Mouse (Mus musculus) embryo, embryonic 11.5 days (tissue): ENCODE measurements around the gene Nfs1.
"Not testable (repeated sequence)": the region's sequence is repeated elsewhere in the genome, so short reads cannot be mapped to it uniquely, and the experiment has no call there.

ENCODE experiments used
- DNase-seq: peaks from one replicate; pipeline ENCODE4 v3.0.0-alpha.2; 2012; ENCODE audit warnings: low read depth, low spot score

The Nfs1 gene

DNA sequence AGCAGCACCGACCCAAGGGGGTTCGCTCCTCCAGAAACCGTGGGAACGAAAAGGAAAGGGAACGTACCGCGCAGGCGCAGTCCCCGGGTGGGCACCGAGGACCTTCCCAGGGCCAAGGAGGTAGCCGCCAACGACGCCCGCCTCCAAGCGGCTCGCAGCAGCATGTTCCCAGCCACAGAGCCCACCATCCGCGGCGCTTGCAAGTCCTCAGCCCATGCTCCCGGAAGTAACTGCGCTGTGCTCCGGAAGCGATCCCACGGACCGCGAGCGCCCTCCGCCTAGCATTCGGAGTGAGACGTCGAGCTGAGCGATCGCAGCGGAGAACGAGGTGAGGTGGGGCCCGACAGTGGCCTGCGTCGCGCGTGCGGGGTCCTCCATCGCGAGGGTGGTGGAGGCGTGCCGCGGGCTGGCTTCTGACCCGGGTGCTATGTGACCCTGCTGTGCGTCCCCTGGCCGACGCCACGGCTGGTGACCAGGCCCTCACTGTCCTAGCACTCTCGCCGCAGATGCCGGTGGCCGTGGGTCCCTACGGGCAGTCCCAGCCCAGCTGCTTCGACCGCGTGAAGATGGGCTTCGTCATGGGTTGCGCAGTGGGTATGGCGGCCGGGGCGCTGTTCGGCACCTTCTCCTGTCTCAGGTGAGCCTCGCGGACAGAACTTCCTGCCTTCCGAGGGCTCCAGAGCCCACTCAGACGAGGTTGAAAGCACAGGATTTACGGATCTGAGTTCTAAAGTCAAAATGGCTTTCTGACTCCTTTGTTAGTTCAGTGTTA lies at the start of gene Nfs1, which contains the start of gene Romo1:
TSS of gene Nfs1 (minus strand) at position 234 of the 772 bp plus-strand sequence.
TSS of gene Romo1 (plus strand) at position 87 of the 772 bp plus-strand sequence.
- DNase-seq, result peak; percentile 93

DNA sequence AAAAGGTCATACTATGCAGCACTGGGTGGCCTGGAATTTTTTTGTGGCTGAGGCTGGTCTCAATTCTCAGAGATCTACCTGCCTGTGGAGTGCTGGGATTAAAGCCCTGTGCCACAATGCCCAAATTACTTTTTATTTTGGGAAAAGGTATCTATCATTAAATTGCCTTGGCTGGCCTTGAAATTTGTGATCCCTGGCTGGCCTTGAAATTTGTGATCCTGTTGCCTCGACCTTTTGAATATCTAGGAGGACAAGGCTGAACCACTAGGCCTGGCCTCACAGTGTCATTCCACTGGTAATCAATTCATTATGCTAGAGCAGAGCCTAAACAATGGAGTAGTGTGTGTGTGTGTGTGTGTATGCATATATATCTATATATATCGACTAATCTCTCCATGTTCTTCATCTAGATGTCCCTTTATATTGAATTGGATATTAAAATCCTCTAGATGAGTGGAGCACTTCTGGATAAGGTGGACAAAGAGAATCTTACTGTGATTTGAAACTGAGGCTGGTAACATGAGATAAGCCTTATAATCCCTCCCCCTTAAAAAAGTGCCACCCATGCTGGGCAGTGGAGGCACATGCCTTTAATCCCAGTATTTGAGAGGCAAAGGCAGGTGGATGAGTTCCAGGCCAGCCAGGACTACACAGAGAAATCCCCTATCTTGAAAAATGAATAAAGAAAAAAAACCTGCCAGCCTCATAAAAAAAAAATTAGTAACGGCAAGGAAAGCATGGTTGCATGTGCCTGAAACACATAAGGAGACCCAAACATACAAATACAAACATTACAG lies 49.3 kb upstream of the Nfs1 start:
- no peak for DNase-seq

DNA sequence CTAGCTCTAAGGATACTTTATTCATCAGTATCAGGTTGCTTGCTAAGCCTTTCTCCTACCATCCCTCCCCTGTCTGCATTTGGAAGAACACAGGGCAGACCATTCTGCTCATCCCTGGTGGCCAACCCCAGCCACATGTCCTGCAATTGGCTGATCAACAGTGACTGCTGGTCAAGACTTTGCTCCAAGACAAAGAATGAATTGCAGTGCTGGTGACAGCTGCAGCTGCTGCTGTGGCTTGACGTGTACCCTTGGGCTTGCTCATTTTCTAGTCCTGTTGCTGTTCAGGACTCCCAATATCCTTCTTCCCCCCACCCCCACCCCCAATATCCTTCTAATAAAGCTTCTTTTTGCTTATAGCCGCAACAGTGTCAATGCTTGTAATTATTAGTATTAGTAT lies 48.1 kb upstream of the Nfs1 start:
- no peak for DNase-seq

DNA sequence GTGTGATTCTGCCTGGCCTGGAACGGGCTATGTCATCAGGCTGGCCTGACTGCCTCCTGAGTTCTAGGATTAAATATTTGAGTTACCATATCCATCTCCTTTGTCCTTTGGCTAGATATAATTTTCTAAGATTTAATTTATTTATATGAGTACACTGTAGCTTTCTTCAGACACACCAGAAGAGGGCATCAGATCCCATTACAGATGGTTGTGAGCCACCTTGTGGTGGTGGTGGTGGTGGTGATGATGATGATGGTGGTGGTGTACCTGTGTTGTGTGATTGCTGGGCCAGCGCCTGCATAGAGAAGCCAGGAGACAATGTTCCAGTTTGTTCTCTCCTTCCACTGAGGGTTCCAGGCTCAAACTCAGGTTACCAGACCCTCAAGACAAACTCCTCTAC lies 47.6 kb upstream of the Nfs1 start:
- no peak for DNase-seq

DNA sequence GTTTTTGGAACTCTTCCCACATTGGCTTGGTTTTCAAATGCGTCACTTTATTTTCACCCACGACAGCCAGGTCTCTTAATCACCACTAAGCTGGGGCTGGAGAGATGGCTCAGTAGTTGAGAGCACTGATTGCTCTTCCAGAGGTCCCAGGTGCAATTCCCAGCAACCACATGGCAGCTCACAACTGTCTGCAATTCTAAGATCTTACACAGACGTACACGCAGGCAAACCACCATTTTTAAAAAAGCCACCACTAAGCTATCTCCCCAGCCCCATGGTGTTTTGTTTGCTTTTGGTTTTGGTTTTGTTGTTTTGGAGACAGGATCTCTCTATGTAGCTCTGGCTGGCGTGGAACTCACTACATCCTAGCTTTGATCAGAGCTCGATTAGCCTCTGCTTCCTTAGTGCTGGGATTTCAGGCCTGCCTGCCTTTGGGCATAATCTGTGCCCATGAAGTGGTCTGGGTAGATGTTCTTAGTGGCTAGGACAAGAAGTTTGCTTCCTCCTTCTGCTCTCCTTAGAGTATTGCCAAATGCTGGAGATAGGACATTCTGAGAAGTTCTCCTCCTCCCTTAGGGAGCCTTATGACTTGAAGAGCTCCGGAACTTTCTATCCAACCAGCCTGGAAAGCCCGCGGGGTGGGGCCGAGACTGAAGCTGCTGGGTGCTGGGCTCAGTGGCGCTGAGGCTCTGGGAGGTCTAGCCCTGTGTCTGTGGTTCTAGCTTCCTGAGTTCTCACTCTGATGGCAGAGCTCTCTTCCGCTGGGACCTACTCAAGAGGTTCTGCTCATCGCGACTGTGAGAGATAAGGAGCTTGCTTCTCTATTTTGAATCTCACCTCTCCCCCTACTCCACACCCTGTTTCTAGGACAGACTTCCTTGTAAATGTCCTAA lies 46.3 kb upstream of the Nfs1 start:
- no peak for DNase-seq

DNA sequence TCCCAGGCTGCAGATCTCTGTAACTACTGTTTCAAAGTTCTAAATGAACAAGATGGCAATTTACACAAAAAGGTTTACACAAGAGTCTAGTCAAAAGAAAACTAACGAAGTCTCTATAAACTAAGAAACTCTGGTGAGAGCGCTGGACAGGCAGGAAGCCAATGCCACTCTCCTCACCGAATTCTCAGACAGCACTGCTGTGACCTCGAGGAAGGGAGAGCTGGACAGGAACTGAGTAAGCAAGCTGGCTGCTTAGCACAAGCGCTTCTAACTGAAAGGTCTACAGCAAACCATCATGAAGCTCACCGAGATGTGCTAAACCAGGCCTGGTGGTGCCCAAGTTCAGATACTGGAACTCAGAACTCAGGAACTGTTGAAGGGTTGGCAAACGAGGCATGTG lies 45.3 kb upstream of the Nfs1 start:
- not testable (repeated sequence) for DNase-seq

DNA sequence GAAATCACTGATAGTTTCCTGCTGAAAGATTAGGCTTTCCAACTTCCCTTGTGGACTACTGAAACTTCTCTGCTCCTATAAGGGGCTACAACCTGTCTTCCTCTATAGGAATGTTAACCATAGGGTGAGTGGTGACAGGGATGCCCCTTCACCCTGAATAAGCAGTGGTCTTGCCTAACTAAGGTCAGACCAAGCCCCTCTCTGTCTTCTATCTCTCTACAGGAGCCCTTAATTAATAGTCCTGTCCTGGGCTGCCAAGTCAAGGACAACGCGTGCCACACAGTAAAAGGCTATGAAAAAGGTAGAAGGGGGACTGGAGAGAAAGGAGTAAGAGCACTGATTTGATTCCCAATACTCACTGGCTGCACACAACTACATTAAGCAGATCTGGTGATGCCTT lies 37.6 kb upstream of the Nfs1 start:
- DNase-seq, result no peak

DNA sequence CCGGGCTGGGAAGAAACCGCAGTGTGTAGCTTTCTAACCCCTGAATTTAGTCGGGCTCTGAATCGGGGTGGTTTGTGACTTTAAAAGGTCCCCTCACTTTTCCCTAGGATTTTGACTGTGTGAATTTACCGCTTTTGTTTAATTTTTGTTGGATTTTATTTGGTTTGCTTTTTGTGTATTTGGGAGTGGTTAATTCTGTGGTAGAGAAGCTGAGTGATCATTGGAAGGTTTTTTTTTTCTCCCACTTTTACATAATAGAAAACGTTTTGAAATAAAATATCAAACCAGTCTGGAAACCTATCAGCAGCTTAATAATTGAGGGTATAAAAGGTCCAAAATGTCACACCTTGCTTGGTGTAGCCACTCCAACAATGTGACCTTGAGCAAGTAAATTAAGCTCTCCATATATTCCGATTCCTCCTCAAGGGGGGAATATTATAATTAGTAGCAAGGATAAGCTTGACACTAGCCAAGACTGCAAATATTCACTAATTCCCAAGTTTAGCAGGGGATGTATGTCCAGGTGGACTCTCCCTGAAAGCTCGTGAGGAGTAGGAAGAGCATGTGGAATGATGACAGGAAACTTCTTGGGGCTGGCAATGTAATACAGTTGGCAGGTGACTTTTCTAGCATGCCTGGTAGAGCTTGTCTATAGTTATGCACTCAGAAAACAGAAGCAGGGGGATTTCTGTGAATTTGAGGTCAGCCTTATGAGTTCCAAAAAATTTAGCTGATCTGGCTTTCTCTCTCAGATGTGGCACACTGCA lies 37.0 kb upstream of the Nfs1 start:
- no peak for DNase-seq

DNA sequence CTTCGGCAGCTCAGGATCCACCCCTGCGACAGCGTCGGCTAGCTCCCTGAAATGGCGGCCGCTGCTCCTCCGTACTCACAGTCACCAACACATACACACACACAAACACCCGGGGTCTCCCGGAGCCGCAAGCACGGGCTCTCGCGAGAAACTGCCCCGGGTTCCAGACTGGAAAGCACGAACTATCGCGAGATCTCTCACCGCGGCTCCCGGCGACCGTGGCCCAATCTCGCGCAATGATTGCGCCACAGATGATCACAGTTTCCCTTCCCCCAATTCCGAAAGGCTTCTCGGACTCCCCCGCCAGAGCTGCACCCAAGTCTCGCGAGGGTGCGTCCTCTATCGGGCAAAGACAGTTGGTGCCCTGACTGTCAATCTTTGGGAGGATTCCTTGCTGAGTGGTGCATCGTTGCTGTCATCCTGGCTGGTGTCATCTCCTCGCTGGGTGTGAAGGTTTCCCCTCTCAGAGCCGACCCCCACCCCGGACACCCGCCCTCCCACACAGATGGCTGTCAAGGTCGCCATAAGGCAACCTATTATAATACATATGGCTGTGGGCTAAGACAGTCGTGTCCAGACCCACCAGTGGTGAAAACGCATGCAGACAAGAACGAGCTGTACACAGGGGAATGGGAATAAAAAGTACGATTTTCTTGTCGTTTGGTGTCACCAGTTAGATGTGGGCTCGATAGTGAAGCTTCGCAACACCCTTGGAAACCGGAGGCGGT lies 36.3 kb upstream of the Nfs1 start, which contains the start of gene Rbm39:
TSS of gene Rbm39 (minus strand) at position 145 of the 728 bp plus-strand sequence.
- DNase-seq, result peak; percentile 99

DNA sequence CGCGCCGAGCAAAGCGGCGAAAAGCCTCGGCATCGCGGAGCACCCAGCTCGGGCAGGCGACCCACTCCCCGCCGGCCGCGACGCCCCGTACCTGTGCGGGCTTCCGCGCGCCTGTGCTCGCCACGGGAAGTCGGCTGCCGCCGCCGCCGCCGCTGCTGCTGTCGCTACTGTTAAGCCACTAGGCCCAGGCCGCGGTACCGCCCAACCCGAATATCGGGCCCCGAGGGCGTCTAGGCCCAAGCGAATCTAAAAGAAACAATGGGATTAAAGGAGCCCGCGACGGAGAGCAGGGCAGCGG lies 35.8 kb upstream of the Nfs1 start:
- no peak for DNase-seq

DNA sequence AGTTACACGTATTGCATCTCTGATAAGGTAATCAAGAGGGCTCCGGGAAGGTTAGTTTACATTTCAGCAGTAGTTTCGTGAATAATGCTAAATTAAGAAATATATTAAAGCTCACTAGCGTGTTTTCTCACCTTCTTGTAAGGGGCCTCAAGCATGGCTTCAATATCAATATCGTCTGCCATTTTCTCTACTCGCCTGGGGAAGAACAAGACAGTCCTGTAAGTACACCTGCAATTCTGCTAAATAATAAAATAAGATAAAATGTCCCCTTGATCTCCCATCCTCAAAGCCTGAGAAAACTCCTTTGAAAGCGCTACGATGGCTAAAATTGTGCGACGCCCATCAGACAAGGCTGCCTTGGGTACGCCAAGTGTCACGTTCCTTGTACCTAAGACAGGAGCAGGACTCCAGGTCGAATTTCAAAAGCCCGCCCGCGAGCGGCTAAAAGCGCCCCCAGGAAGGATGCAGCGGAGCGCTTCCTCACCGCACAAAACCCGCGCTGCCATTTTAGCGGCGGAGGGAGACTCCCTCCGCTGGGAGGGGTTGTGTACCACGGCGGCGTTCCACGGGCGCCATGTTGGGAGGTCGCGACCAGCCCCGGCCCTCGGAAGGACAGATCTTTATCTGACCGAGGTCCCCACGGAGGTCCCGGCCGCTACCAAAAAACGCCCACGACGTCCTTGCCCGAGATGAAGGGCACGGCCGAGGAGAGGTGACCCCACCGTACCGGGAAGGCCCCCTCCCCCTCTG lies 35.2 kb upstream of the Nfs1 start:
- peak; percentile 65 for DNase-seq

DNA sequence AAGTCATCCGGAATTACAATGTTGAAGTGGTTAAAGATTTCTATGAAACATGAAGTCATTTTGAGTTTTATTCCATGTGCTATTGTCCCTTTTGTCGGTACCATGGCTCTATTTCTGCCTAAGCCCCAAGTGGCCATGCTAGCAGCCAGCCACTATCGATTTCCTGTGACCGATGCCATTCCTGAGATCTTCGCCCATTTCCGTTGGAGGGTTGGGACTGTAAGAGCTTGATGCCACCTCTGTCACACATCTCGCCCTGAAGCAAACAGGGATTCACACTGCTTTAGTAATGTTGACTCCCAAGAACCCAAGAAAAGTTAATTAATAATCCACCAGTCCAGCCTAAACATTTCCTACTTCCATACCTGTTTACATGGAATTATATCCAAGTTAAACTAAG lies 33.7 kb upstream of the Nfs1 start:
- DNase-seq, result no peak

DNA sequence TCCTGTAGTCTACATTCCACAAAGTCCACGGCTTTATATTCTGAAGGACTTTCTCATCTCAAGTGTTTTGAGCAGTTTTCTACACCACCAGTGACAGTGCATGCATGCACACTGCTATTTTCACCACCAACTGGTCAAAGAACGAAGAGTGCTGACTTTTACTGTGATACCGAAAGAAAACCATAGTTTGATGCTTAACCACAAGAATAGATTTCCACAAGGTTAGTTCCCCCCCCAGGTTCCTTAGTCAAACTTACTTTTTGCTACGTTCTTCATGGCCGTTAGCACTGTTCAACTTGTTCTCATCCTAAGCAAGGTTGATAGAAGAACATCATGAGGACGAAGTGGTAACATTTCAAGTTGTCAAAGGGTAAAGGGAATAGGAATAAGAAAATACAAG lies 33.1 kb upstream of the Nfs1 start:
- no peak for DNase-seq

DNA sequence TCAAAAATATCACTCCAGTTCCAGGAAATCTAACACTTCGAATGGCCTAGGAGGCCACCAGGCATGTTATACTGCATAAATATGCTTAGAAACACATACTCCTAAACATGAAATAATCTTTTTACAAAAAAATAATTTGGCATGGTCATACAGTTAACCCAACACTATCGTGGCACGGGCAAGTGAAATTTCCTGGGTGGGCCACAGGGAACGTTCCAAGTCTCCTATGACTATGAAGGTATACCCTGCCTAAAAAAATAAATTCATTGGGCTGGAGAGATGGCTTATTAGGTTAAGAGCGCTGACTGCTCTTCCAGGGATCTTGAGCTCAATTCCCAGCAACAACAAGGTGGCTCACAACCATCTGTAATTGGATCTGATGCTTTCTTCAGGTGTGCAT lies 22.6 kb upstream of the Nfs1 start:
- no peak for DNase-seq

DNA sequence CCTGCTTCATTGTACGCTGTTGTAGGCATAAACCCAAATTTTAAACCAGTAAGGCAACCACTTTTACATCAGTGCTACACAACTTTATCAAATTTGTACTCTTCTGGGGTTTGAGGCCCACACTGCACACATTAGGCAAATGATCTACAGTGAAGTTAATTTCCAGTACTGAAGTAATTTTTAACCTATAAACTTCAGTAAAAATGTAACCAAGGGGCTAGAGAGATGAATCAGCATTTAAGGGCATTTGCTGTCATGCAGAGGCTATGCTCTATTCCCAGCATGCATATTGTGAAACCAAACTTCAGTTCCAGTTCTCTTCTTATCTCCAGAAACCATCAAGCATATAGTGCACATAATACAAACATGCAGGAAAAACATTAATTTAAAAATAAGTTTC lies 21.5 kb upstream of the Nfs1 start:
- no peak for DNase-seq

DNA sequence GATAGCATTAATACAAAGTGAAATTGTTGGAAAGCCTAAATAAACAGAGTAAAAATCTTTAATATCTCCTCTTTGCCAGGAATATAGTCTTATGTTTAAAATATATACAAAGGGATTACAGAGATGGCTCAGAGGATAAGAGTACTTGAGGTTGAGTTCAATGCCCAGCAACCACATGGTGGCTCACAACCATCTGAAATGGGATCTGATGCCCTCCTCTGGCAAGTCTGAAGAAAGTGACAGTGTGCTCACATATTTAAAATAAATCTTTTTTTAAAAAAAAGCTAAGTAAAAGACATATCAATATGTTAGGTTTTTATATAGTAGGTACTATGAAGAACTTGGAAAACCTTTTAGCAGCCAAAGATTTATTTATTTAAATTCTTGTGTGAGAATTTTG lies 7.6 kb upstream of the Nfs1 start:
- no peak for DNase-seq

DNA sequence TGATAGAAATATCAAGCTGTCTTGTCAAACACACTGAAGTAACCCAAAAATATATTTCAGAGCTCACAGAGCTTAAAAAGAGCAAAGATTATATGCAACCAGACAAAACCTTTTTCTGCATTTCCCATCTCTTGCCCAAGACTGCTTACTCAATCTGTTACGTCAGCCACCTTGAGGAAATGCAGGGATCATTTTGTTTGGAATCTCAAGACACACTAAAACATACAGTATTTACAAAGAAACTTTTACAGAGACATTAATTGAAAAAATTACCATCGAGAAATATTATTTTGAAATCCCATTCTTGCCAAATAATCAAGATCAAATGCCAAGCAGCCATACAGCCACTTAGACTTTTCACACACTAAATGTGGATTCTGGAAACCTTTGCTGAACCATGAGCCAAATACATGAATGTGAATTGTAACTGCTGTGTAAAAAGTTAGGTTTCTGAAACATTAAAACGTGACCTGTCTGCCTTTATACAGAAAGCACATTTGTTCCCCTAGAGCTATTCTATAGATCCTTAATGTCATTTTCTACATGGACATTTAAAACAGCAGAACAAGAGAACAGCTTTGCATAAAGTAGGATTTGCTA lies 3.4 kb upstream of the Nfs1 start:
- DNase-seq, result no peak

DNA sequence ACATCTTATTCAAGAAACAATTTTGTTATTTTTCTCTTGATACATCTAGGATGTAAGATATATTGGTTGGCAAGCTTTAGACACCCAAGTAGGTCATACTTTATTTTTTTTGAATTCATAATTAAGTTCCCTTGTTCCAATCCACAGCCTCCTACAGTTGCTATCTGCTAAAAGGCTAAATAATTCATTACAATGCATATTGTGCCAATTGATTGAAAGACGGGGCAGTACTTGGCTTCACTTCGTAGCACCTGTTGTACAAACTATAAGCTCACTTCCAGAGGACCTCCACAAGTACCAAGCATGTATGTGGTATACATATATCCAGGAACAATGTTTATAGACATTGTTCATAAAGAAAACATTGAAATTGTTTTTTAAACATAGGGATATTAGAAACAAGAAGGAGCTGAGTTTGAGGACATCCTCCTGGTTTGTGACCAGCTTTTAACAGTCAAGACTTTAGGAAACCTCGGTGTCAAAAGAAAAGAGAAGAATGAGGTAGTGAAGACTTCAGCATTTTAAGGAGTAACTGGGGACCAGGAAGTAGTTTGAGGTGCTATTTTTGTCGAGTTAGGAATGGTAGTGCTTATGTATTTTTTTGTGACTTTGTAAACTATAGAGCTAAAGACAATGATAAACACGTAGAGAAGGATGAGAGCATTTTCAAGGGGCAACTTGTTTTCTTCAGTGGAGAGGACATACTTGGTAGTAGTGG lies 2.4 kb upstream of the Nfs1 start:
- DNase-seq, result no peak
